Mouse (Mus musculus): ENCODE measurements around the gene Hmgcl.

DNA sequence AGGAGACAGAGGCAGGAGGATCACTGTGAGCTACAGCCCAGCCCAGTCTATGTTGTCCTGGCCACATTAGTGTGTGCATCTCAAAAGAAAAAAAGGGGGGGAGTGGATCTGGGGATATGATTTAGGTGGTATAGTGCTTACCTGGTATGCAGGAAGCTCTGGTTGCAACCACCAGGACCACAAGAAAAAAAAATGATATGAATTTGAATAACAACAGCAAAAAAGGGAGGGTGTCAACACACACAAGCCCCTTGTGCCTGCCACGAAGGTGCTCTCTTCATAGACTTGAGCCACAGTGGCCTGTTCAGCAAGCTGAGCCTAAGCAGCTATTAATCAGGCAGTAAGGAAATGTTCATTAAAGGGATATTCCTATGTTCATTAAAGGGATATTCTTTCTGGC, 41.4 kb upstream of the Hmgcl start:
- TF ChIP-seq POLR2A (IDR thresholded peaks at IDR 0.05; ENCODE audit: control insufficient read depth, extremely low read depth, insufficient read depth, low read length, poor library complexity), result no peak
- no peak for TF ChIP-seq CTCF (IDR thresholded peaks at IDR 0.05; ENCODE audit: borderline replicate concordance, control insufficient read depth, extremely low read depth, insufficient read depth, low read length, poor library complexity)
